Mouse (Mus musculus): ENCODE results near the gene Plxdc1.

- TF ChIP-seq EP300 (optimal IDR thresholded peaks at IDR 0.05) = no peak
- TF ChIP-seq CTCF (IDR thresholded peaks at IDR 0.05; ENCODE audit: low read depth) = no peak
Measured at GRCm38 (mm10) chr11:97880362-97880761, 105.9 kb downstream of the Plxdc1 start.

All from stomach, postnatal 0 days (tissue).